Mouse (Mus musculus) limb, embryonic 11.5 days (tissue): Measurements from ENCODE around the gene Pacs2. TPM values are rescaled to one million over a fixed set of nuclear protein-coding genes. Genes with fewer than 3 reads are reported as not detected.

ENCODE experiments used
- ATAC-seq: fragments of 200-750 bp; cut with Nextera tagmentation; 2 replicates; pipeline ENCODE4 v1.8.0; 2017; ENCODE audit warnings: low read depth; ENCODE audit not compliant: insufficient number of reproducible peaks, low FRiP score, low TSS enrichment
- DNase-seq: peaks from one replicate; pipeline ENCODE4 v3.0.0-alpha.2; 2015; ENCODE audit warnings: low spot score
- H3K27ac ChIP-seq: fragments of 300-500 bp; sonication (generic); replicated peaks from 2 replicates; pipeline ENCODE4 v1.5.1; 2014; ENCODE audit warnings: low read depth, mild to moderate bottlenecking, low read length
- H3K27me3 ChIP-seq: fragments of 300-500 bp; sonication (generic); 2 replicates; pipeline ENCODE4 v1.6.1; 2014; ENCODE audit warnings: mild to moderate bottlenecking, low read length, mixed read lengths; ENCODE audit not compliant: control insufficient read depth, insufficient read depth
- H3K36me3 ChIP-seq: fragments of 300-500 bp; sonication (generic); 2 replicates; pipeline ENCODE4 v1.6.1; 2014; ENCODE audit warnings: mild to moderate bottlenecking, low read length, moderate library complexity, mixed read lengths; ENCODE audit not compliant: control insufficient read depth, insufficient read depth
- H3K4me1 ChIP-seq: fragments of 300-500 bp; sonication (generic); 2 replicates; pipeline ENCODE4 v1.6.1; 2014; ENCODE audit warnings: low read length, mixed read lengths; ENCODE audit not compliant: control insufficient read depth, insufficient read depth
- H3K4me2 ChIP-seq: fragments of 300-500 bp; sonication (generic); 2 replicates; pipeline ENCODE4 v1.6.1; 2014; ENCODE audit warnings: low read depth, mild to moderate bottlenecking, moderate library complexity; ENCODE audit not compliant: severe bottlenecking
- H3K4me3 ChIP-seq: fragments of 300-500 bp; sonication (generic); 2 replicates; pipeline ENCODE4 v1.5.1; 2014; ENCODE audit warnings: low read depth, low read length
- H3K9ac ChIP-seq: fragments of 300-500 bp; sonication (generic); 2 replicates; pipeline ENCODE4 v1.6.1; 2014; ENCODE audit warnings: mild to moderate bottlenecking, low read length
- H3K9me3 ChIP-seq: fragments of 300-500 bp; sonication (generic); 2 replicates; pipeline ENCODE4 v1.6.1; 2016; ENCODE audit warnings: low read length; ENCODE audit not compliant: control insufficient read depth
- WGBS: fragments of 180-500 bp; shearing (Covaris S2); extraction: QIAGEN DNeasy Blood & Tissue Kit; methylation state at CpG from one replicate; pipeline ENCODE4 v1.1.7; 2014; 5-methylcytosine and 5-hydroxymethylcytosine counted together
- microRNA-seq: library from miRNA; unstranded; fragments of <30 nt; microRNA quantifications from one replicate; pipeline ENCODE4, GENCODE M21; 2016
- polyA plus RNA-seq: library from polyadenylated mRNA; unstranded; fragments of >200 nt; fragmentation: Nextera tagmentation; extraction: Ambion mirVana; gene quantifications from 2 replicates; pipeline ENCODE4 v1.2.1, GENCODE M21; 2014

The Pacs2 gene
- polyA plus RNA-seq, 1 experiment from 2014 or later, result 11.7 TPM

- Histone ChIP-seq H3K4me2 (no peak overlapping the region), H3K4me3 (no peak overlapping the region), H3K9ac (no peak overlapping the region), H3K9me3 (no peaks in the 10 kb centered on the region), H3K4me1 (no peaks in the 10 kb centered on the region), H3K27me3 (no peaks in the 10 kb centered on the region), H3K36me3 (peaks cover 55% of the 10 kb centered on the region), H3K27ac (no peak overlapping the region)
- DNase-seq, result peak; percentile 90
- WGBS, result 85% methylated on average over 19 of the region's 20 CpGs
- 0 out of 2 replicates have a peak, but pooled peaks have one; percentile 20 for ATAC-seq
Measured at GRCm38 (mm10) chr12:113119516-113120410, 105.5 kb downstream of the Pacs2 start.

Small RNA genes within 50 kb of the gene (microRNA-seq; reads per million reads assigned to microRNA genes)
- not detected for gene Gm44471

Other genes starting within 250 kb of the Pacs2 start
- 0.17 and 0.40 TPM in 2 replicates for gene Ahnak2, start 211.9 kb upstream of the Pacs2 start, polyA plus RNA-seq
- gene Clba1, start 205.6 kb upstream of the Pacs2 start, polyA plus RNA-seq, result 7.0 and 7.6 TPM in 2 replicates
- gene Cdca4, start 185.1 kb upstream of the Pacs2 start, polyA plus RNA-seq, result 180 and 189 TPM in 2 replicates
- gene Gpr132, start 146.3 kb upstream of the Pacs2 start, polyA plus RNA-seq, result not detected in 2 replicates
- 4.0 and 4.7 TPM in 2 replicates for gene Jag2, start 84.7 kb upstream of the Pacs2 start, polyA plus RNA-seq
- gene Nudt14, start 72.4 kb upstream of the Pacs2 start, polyA plus RNA-seq, result 87.9 and 90.1 TPM in 2 replicates
- 26.4 and 27.4 TPM in 2 replicates for gene Btbd6, start 38.0 kb upstream of the Pacs2 start, polyA plus RNA-seq
- gene Brf1, start 13.8 kb upstream of the Pacs2 start, polyA plus RNA-seq, result 58.8 and 63.0 TPM in 2 replicates
- 0.21 TPM in 1 of 2 replicates, not detected in the other for gene Tex22, start 60.0 kb downstream of the Pacs2 start, polyA plus RNA-seq
- gene Mta1, start 83.8 kb downstream of the Pacs2 start, polyA plus RNA-seq, result 24.2 and 26.4 TPM in 2 replicates
- gene Crip2, start 125.7 kb downstream of the Pacs2 start, polyA plus RNA-seq, result 49.7 and 53.8 TPM in 2 replicates
- gene Crip1, start 131.8 kb downstream of the Pacs2 start, polyA plus RNA-seq, result 56.2 and 62.8 TPM in 2 replicates
- gene Tedc1, start 141.9 kb downstream of the Pacs2 start, polyA plus RNA-seq, result 39.9 and 41.3 TPM in 2 replicates
- 8.0 and 12.0 TPM in 2 replicates for gene Tmem121, start 171.4 kb downstream of the Pacs2 start, polyA plus RNA-seq